Mouse (Mus musculus) ES-E14 (cell line): ENCODE results near the gene Etv6.

Source experiments
- HCFC1 ChIP-seq: IDR thresholded peaks from 2 replicates; pipeline ENCODE4 v1.6.1; 2012; ENCODE audit warnings: low read length, inconsistent platforms, borderline replicate concordance; ENCODE audit not compliant: insufficient read depth
- ZC3H11A ChIP-seq: IDR thresholded peaks from 2 replicates; pipeline ENCODE4 v1.6.1; 2012; ENCODE audit warnings: low read depth, mild to moderate bottlenecking, inconsistent platforms, low read length, borderline replicate concordance
- ZNF384 ChIP-seq: IDR thresholded peaks from 2 replicates; pipeline ENCODE4 v1.6.1; 2012; ENCODE audit warnings: low read depth, low read length, inconsistent platforms

- no peak for TF ChIP-seq HCFC1
- no peak for TF ChIP-seq ZNF384
- no peak for TF ChIP-seq ZC3H11A
Observed at GRCm38 (mm10) chr6:134115219-134115968, 79.9 kb downstream of the Etv6 start.
